Mouse (Mus musculus): ENCODE measurements at regions not wholly inside any gene's neighbourhood (a gene's known extent, or its start where the extent isn't known, plus 50 kb on each side); places are given as distances from the start of the nearest gene placed in this dataset.

- no peak overlapping the region for H3K9ac ChIP-seq (ENCODE audit: low read depth, low read length)
- H3K4me1 ChIP-seq (ENCODE audit: control insufficient read depth, insufficient read depth, low read length) = peaks cover 11% of the 10 kb centered on the region
- H3K27ac ChIP-seq (replicated peaks; ENCODE audit: insufficient read depth, low read depth, low read length) = no peak overlapping the region
- no peaks in the 10 kb centered on the region for H3K79me2 ChIP-seq (ENCODE audit: control insufficient read depth, insufficient read depth, low read length)
- TF ChIP-seq CTCF (IDR thresholded peaks at IDR 0.05; ENCODE audit: low read depth, low read length) = no peak
- TF ChIP-seq POLR2A (IDR thresholded peaks at IDR 0.05; ENCODE audit: extremely low read depth, insufficient read depth, low read length) = no peak
- H3K27me3 ChIP-seq (ENCODE audit: control insufficient read depth, insufficient read depth, low read length) = no peaks in the 10 kb centered on the region
- no peak for DNase-seq (ENCODE audit: extremely low read depth, low read depth, low spot score)
- H3K4me3 ChIP-seq (ENCODE audit: insufficient read depth, low read depth, low read length) = no peak overlapping the region
- H3K36me3 ChIP-seq (ENCODE audit: control insufficient read depth, insufficient read depth, low read length) = no peaks in the 10 kb centered on the region
- 45% methylated on average over 5 of the region's 5 CpGs for WGBS
Observed at GRCm38 (mm10) chr11:113056824-113057223, 274.8 kb downstream of the Sox9 start.

GRCm38 (mm10) chr11:113070365-113070764 is 288.3 kb downstream of the Sox9 start:
- Histone ChIP-seq H3K27me3 (ENCODE audit: control insufficient read depth, insufficient read depth, low read length) (no peaks in the 10 kb centered on the region), H3K79me2 (ENCODE audit: control insufficient read depth, insufficient read depth, low read length) (no peaks in the 10 kb centered on the region), H3K4me1 (ENCODE audit: control insufficient read depth, insufficient read depth, low read length) (no peaks in the 10 kb centered on the region), H3K27ac (replicated peaks; ENCODE audit: insufficient read depth, low read depth, low read length) (no peak overlapping the region), H3K36me3 (ENCODE audit: control insufficient read depth, insufficient read depth, low read length) (no peaks in the 10 kb centered on the region), H3K9ac (ENCODE audit: low read depth, low read length) (no peak overlapping the region), H3K4me3 (ENCODE audit: insufficient read depth, low read depth, low read length) (no peak overlapping the region)
- 93% methylated on average over 4 of the region's 4 CpGs for WGBS
- TF ChIP-seq CTCF (IDR thresholded peaks at IDR 0.05; ENCODE audit: low read depth, low read length) = no peak
- TF ChIP-seq POLR2A (IDR thresholded peaks at IDR 0.05; ENCODE audit: extremely low read depth, insufficient read depth, low read length) = no peak
- DNase-seq (ENCODE audit: extremely low read depth, low read depth, low spot score) = no peak

GRCm38 (mm10) chr11:113071942-113072341 is 289.9 kb downstream of the Sox9 start:
- H3K4me3 ChIP-seq (ENCODE audit: insufficient read depth, low read depth, low read length) = no peak overlapping the region
- H3K27ac ChIP-seq (replicated peaks; ENCODE audit: insufficient read depth, low read depth, low read length) = no peak overlapping the region
- TF ChIP-seq CTCF (IDR thresholded peaks at IDR 0.05; ENCODE audit: low read depth, low read length) = no peak
- TF ChIP-seq POLR2A (IDR thresholded peaks at IDR 0.05; ENCODE audit: extremely low read depth, insufficient read depth, low read length) = no peak
- H3K79me2 ChIP-seq (ENCODE audit: control insufficient read depth, insufficient read depth, low read length) = no peaks in the 10 kb centered on the region
- peaks cover 4% of the 10 kb centered on the region for H3K4me1 ChIP-seq (ENCODE audit: control insufficient read depth, insufficient read depth, low read length)
- 83% methylated on average over 10 of the region's 10 CpGs for WGBS
- H3K27me3 ChIP-seq (ENCODE audit: control insufficient read depth, insufficient read depth, low read length) = no peaks in the 10 kb centered on the region
- H3K36me3 ChIP-seq (ENCODE audit: control insufficient read depth, insufficient read depth, low read length) = no peaks in the 10 kb centered on the region
- no peak for DNase-seq (ENCODE audit: extremely low read depth, low read depth, low spot score)
- H3K9ac ChIP-seq (ENCODE audit: low read depth, low read length) = no peak overlapping the region

GRCm38 (mm10) chr11:113074328-113074727 is 292.3 kb downstream of the Sox9 start:
- Histone ChIP-seq H3K79me2 (ENCODE audit: control insufficient read depth, insufficient read depth, low read length) (no peaks in the 10 kb centered on the region), H3K4me3 (ENCODE audit: insufficient read depth, low read depth, low read length) (no peak overlapping the region), H3K27me3 (ENCODE audit: control insufficient read depth, insufficient read depth, low read length) (no peaks in the 10 kb centered on the region), H3K9ac (ENCODE audit: low read depth, low read length) (no peak overlapping the region), H3K36me3 (ENCODE audit: control insufficient read depth, insufficient read depth, low read length) (no peaks in the 10 kb centered on the region), H3K27ac (replicated peaks; ENCODE audit: insufficient read depth, low read depth, low read length) (no peak overlapping the region), H3K4me1 (ENCODE audit: control insufficient read depth, insufficient read depth, low read length) (peaks cover 4% of the 10 kb centered on the region)
- DNase-seq (ENCODE audit: extremely low read depth, low read depth, low spot score) = no peak
- TF ChIP-seq CTCF (IDR thresholded peaks at IDR 0.05; ENCODE audit: low read depth, low read length) (no peak), POLR2A (IDR thresholded peaks at IDR 0.05; ENCODE audit: extremely low read depth, insufficient read depth, low read length) (no peak)
- 87% methylated on average over 9 of the region's 9 CpGs for WGBS

GRCm38 (mm10) chr11:113076371-113076770 is 294.3 kb downstream of the Sox9 start:
- no peak overlapping the region for H3K27ac ChIP-seq (replicated peaks; ENCODE audit: insufficient read depth, low read depth, low read length)

GRCm38 (mm10) chr11:113080311-113080710 is 298.3 kb downstream of the Sox9 start:
- H3K27me3 ChIP-seq (ENCODE audit: control insufficient read depth, insufficient read depth, low read length) = no peaks in the 10 kb centered on the region
- WGBS = 95% methylated on average over 2 of the region's 2 CpGs
- H3K4me3 ChIP-seq (ENCODE audit: insufficient read depth, low read depth, low read length) = no peak overlapping the region

More at GRCm38 (mm10) chr11:113076371-113076770, 294.3 kb downstream of the Sox9 start:
- WGBS = 52% methylated on average over 4 of the region's 4 CpGs
- peaks cover 4% of the 10 kb centered on the region for H3K4me1 ChIP-seq (ENCODE audit: control insufficient read depth, insufficient read depth, low read length)
- no peak for TF ChIP-seq POLR2A (IDR thresholded peaks at IDR 0.05; ENCODE audit: extremely low read depth, insufficient read depth, low read length)
- no peak overlapping the region for H3K4me3 ChIP-seq (ENCODE audit: insufficient read depth, low read depth, low read length)
- H3K79me2 ChIP-seq (ENCODE audit: control insufficient read depth, insufficient read depth, low read length) = no peaks in the 10 kb centered on the region
- H3K9ac ChIP-seq (ENCODE audit: low read depth, low read length) = no peak overlapping the region
- H3K27me3 ChIP-seq (ENCODE audit: control insufficient read depth, insufficient read depth, low read length) = no peaks in the 10 kb centered on the region
- no peaks in the 10 kb centered on the region for H3K36me3 ChIP-seq (ENCODE audit: control insufficient read depth, insufficient read depth, low read length)
- DNase-seq (ENCODE audit: extremely low read depth, low read depth, low spot score) = peak; percentile 86

More at GRCm38 (mm10) chr11:113080311-113080710, 298.3 kb downstream of the Sox9 start:
- TF ChIP-seq CTCF (IDR thresholded peaks at IDR 0.05; ENCODE audit: low read depth, low read length) = no peak
- no peak for TF ChIP-seq POLR2A (IDR thresholded peaks at IDR 0.05; ENCODE audit: extremely low read depth, insufficient read depth, low read length)
- Histone ChIP-seq H3K27ac (replicated peaks; ENCODE audit: insufficient read depth, low read depth, low read length) (no peak overlapping the region), H3K36me3 (ENCODE audit: control insufficient read depth, insufficient read depth, low read length) (no peaks in the 10 kb centered on the region), H3K79me2 (ENCODE audit: control insufficient read depth, insufficient read depth, low read length) (no peaks in the 10 kb centered on the region), H3K9ac (ENCODE audit: low read depth, low read length) (no peak overlapping the region), H3K4me1 (ENCODE audit: control insufficient read depth, insufficient read depth, low read length) (peaks cover 4% of the 10 kb centered on the region)
- no peak for DNase-seq (ENCODE audit: extremely low read depth, low read depth, low spot score)
